Mouse (Mus musculus) CD4-positive naive resting alpha-beta T cell, adult 76 days (primary cell): ENCODE measurements around the gene Ythdf2. TPM values are rescaled to one million over a fixed set of nuclear protein-coding genes. Genes with fewer than 3 reads are reported as not detected.

Experiments used
- total RNA-seq: library from RNA; stranded (reverse); gene quantifications from one replicate; pipeline ENCODE4 v1.2.4, GENCODE M21; 2023

Ythdf2 gene
- total RNA-seq = 82.8 TPM

DNA sequence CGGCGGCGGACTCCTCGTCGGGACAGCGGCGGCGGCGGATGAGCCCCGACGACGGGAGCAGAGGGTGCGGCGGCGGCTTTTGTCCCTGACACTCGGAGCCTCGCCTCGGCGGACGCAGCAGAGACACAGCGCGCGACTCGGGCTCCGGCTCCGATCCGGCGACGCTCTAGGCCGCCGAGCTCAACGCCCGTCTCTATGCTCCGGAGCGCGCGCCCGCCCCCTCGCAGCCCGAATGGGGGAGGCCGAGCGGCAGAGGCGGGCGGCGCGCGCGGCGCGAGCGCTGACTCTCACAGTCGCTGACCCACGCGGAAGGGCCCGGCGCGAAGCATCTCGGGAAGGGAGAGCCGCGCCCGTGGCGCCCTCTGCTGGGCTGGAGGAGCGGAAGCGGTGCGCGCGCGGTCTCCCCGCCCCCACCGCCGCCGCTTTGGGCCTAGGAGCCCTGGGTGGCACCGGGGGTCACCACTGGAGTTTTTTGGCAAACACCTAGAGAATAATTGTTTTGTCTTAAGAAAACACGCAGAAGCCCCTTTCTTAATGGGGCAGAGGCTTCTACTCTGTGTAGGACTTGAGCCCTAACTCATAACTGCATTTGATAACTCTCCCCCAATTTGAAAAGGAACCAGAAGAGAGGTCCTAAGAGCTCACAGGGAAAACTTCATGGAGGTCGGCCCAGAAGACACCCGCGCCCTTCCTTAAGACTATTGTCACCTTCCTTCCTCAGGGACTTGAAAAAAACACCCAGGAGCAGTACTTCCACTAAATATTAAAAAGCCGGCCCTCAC, at the start of gene Ythdf2:
Gene Ythdf2 (minus strand): TSS at position 351 of the 782 bp plus-strand sequence.

DNA sequence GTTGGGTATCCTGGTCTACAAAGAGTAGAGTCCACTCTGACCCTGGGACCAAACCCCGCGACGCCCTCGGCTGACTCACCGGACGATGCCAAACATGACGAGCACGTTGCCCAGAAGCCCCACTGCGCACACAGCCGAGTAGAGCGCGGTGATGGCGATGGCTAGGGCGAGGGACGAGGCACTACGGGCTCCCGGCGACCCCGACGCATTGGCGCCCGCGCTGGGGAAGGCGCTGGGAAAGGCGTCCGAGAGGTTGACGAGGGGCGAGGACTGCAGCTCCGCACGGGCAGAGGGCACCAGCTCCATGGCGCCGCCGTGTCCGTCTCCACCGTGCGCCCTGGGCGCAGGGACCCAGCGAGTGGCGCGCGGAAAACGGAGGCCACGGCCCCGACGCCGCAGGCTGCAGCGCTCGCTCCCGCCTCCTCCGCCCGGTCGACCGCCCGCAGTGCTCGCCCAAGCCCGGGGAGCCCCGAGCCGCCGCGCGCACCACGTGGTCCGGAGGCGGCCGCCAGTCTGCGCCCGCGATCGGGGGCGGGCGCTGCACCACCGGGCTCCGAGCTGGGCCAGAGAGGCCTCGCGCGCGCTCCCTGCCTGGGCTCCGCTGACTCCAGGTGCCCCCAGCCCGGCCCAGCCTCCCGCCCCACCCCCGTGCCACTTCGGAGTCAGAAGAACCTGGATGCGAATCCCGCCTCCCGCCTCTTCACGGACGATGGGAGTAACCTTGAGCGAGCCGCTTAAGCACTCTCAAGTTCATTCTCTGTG, 67.8 kb downstream of the Ythdf2 start, which contains the start of gene Oprd1:
Gene Oprd1 (minus strand): TSS at position 407 of the 762 bp plus-strand sequence.

Other genes with a start within 250 kb of the Ythdf2 start
- 0.47 TPM for gene Gm10300, start 137.6 kb downstream of the Ythdf2 start, total RNA-seq
- gene Epb41, start 137.0 kb downstream of the Ythdf2 start, total RNA-seq = 145 TPM
- not detected for gene Oprd1, start 67.8 kb downstream of the Ythdf2 start, total RNA-seq
- gene Gmeb1, start 49.3 kb upstream of the Ythdf2 start, total RNA-seq = 37.5 TPM
- 30.9 TPM for gene Taf12, start 62.1 kb upstream of the Ythdf2 start, total RNA-seq
- not detected for gene Rab42, start 91.1 kb upstream of the Ythdf2 start, total RNA-seq
- gene Trnau1ap, start 117.2 kb upstream of the Ythdf2 start, total RNA-seq = 27.8 TPM
- gene Rcc1, start 141.3 kb upstream of the Ythdf2 start, total RNA-seq = 18.3 TPM
- gene Phactr4, start 210.2 kb upstream of the Ythdf2 start, total RNA-seq = 17.0 TPM